Mouse (Mus musculus): Measurements from ENCODE around the gene Azi2.

Gene Azi2

DNA sequence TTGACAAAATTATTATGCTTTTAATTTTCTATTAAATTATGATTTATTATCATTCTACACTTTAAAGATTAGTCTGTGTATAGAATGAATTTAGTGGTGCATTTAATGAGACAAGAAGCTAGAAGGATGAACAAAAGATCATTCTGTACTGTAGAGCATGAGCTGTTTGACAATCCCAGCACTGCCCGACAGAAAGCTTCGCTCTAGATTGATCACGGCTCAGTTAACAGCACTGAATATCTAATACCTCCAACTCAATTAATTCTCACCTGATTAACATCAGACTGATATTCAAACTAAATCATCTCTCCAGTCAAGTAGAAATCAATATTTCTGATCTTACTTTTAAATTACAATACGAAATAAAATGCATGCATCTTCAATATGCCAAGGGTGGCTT is 43.5 kb downstream of the Azi2 start:
- DNase-seq: no peak

GRCm38 (mm10) chr9:118099395-118099794 is 59.1 kb downstream of the Azi2 start:
- DNase-seq: no peak

- DNase-seq: no peak
Observed at GRCm38 (mm10) chr9:118100484-118100883, 60.2 kb downstream of the Azi2 start.

DNA sequence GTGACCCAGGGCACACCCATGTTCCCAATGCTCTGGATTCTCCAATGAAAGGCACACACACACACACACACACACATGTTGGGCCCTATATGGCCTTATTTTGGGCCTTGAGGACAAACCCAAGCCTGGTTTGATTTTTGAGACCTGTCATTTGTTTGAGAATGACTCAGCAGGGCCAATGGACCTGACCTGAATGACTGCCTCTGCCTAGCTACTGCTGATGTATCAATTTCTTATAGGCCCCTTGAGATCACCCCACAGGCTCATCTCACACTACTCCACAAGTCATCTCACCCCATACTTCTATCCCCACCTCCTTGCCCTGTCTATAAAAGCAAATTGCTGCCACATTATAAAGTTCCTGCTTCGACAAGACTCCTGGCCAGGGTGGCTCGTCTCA is 61.5 kb downstream of the Azi2 start:
- no peak for DNase-seq

GRCm38 (mm10) chr9:118108527-118109011 is 68.3 kb downstream of the Azi2 start:
- no peak for DNase-seq

GRCm38 (mm10) chr9:118109697-118110359 is 69.5 kb downstream of the Azi2 start:
- DNase-seq: no peak

- no peak for DNase-seq
Observed at GRCm38 (mm10) chr9:118110360-118110710, 70.0 kb downstream of the Azi2 start.

Measured in kidney, postnatal 14 days (tissue).